ENCODE assay signal across 24 mouse cellular contexts in the genomic region with DNA sequence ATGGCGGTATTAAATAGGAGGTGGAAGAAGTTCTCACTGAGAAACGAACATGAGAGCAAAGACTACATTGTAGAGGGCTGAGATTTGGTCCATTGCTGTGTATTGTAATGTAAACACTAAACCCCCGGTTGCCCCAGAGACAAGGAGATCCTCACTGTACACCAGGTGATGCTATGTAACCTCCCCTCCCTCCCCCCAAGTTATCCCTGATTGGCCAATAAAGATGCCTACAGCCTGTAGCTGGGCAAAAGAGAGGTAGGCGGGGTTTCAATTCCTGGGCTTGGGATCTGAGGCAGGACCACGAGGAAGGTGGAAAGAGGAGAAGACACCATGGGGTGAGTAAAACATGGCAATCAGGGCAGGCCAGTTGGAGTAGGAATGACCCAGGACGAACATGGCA. TPM values are rescaled to one million over a fixed set of nuclear protein-coding genes. Genes with fewer than 3 reads are reported as not detected.
A peak's percentile ranks its signal among the peaks of the same experiment; 100 is the strongest.
DNase-seq lines count a peak whose midpoint lies in the region; TF ChIP-seq lines count a peak whose summit lies in the region.
"Had no signal": no experiment of that assay in that cellular context is flagged by ENCODE, and none has a peak within 500 bp of the region (broad histone marks: within the 10 kb centered on the region; RNA-seq: fewer than 3 reads in every experiment).

No protein-coding gene starts in this region.

- no peak overlapping the region for H3K27ac ChIP-seq in heart, adult 2 months
- H3K27ac ChIP-seq: embryonic facial prominence, embryonic 13.5 days; embryonic facial prominence, embryonic 15.5 days; forebrain, embryonic 10.5 days; forebrain, embryonic 12.5 days had no signal

- H3K4me3 ChIP-seq in heart, adult 2 months, result no peak overlapping the region
- H3K4me3 ChIP-seq: embryonic facial prominence, embryonic 13.5 days; embryonic facial prominence, embryonic 15.5 days; erythroblast, embryonic 14.5 days; forebrain, embryonic 10.5 days; forebrain, embryonic 12.5 days had no signal

- no peak for TF ChIP-seq POLR2A in heart, adult 2 months (IDR thresholded peaks at IDR 0.05; ENCODE audit: insufficient read depth, low read depth, low read length)

- DNase-seq in heart, adult 11 months, result peak; percentile 72
- no peak for DNase-seq in heart, adult 2 months
- DNase-seq in ES-CJ7 (ENCODE audit: low read depth, low spot score) (peak; percentile 68), ZHBTc4 (ENCODE audit: low read depth, low spot score) (peak; percentile 53), MN1 (ENCODE audit: low spot score) (no peak)
- DNase-seq: adrenal gland, adult 8-10 months; adrenal gland, postnatal 14 days; adrenal gland, postnatal 36 days; cerebellum, adult 11-12 months; cerebellum, adult 2 months; cerebellum, adult 9-10 months; cerebellum, postnatal 10 days; cerebellum, postnatal 25 days had no signal

- no peaks in the 10 kb centered on the region for H3K27me3 ChIP-seq in heart, adult 2 months (ENCODE audit: control insufficient read depth, insufficient read depth, low read length)
- H3K27me3 ChIP-seq: CH12.LX; embryonic facial prominence, embryonic 15.5 days; Patski had no signal

- H3K4me1 ChIP-seq in heart, adult 2 months (ENCODE audit: control insufficient read depth, insufficient read depth, low read length), result no peaks in the 10 kb centered on the region
- H3K4me1 ChIP-seq: embryonic facial prominence, embryonic 15.5 days; forebrain, embryonic 10.5 days; forebrain, embryonic 12.5 days had no signal

- 53% methylated on average over 6 of the region's 6 CpGs for WGBS in heart, adult 2 months

- no peaks in the 10 kb centered on the region for H3K36me3 ChIP-seq in heart, adult 2 months (ENCODE audit: control insufficient read depth, insufficient read depth, low read length)
- H3K36me3 ChIP-seq: embryonic facial prominence, embryonic 13.5 days; embryonic facial prominence, embryonic 15.5 days; forebrain, embryonic 10.5 days; forebrain, embryonic 12.5 days had no signal

- H3K79me2 ChIP-seq in heart, adult 2 months (replicated peaks; ENCODE audit: control insufficient read depth, insufficient read depth, low read length), result no peaks in the 10 kb centered on the region

- H3K9ac ChIP-seq in heart, adult 2 months (ENCODE audit: low read depth, low read length), result no peak overlapping the region
- H3K9ac ChIP-seq: embryonic facial prominence, embryonic 13.5 days; embryonic facial prominence, embryonic 15.5 days; forebrain, embryonic 12.5 days had no signal

- intact Hi-C loops in heart, adult 2 months (cut with DNase I), result loop anchor here (10.0 kb wide), 1 partner anchor 276 kb away; no protein-coding TSS in a partner anchor

- TF ChIP-seq CTCF in heart, adult 2 months (IDR thresholded peaks at IDR 0.05), result no peak

- no peak for TF ChIP-seq EP300 in heart, adult 2 months (IDR thresholded peaks at IDR 0.05; ENCODE audit: insufficient read depth, low read depth, low read length)

RNA-seq across cellular contexts. Expression of a gene that starts 2.2 kb away (rescaled TPM):
- total RNA-seq in heart, adult 2 months (2021), result under 1 TPM; 0.23 to 0.45 TPM
- 0.04 and 0.12 TPM in 2 replicates for polyA plus RNA-seq in heart, adult 2 months (2012; rRNA removed)
- total RNA-seq: MEL had no signal
- polyA plus RNA-seq: erythroblast, embryonic 14.5 days had no signal

RNA-seq across cellular contexts. Expression of a gene that starts 42.1 kb away (rescaled TPM):
- not detected for total RNA-seq in heart, adult 2 months (2021)
- 1.0 TPM in 1 of 2 replicates, not detected in the other for polyA plus RNA-seq in heart, adult 2 months (2012; rRNA removed)
- total RNA-seq: adrenal gland, postnatal 14 days; CH12.LX; ES-E14; MEL had no signal
- polyA plus RNA-seq: activated CD4-positive, CD25-positive, alpha-beta regulatory T cell, adult 4 months; CD4-positive, CD25-positive, alpha-beta regulatory T cell, adult 4 months; erythroblast, embryonic 14.5 days had no signal

Comparison
In these comparisons a context has a peak if more than half of its experiments do, and no peak if none do; other contexts are left out.
1. DNase-seq: peak in heart, adult 11 months (single experiment), ES-CJ7 (single experiment) and ZHBTc4 (single experiment); none in heart, adult 2 months (0 of 2) and MN1 (single experiment).